Mouse (Mus musculus) limb, embryonic 12.5 days (tissue): ENCODE measurements around the gene Prl8a2. TPM values are rescaled to one million over a fixed set of nuclear protein-coding genes. Genes with fewer than 3 reads are reported as not detected.

Experiments used
- ATAC-seq: fragments of 200-750 bp; cut with Nextera tagmentation; 2 replicates; pipeline ENCODE4 v1.8.0; 2017; ENCODE audit warnings: low read depth, moderate TSS enrichment; ENCODE audit not compliant: insufficient number of reproducible peaks, insufficient read depth, low FRiP score, low TSS enrichment
- H3K27ac ChIP-seq: fragments of 300-500 bp; sonication (generic); 2 replicates; pipeline ENCODE4 v1.5.1; 2016; ENCODE audit warnings: mild to moderate bottlenecking, moderate library complexity
- H3K27me3 ChIP-seq: fragments of 300-500 bp; sonication (generic); 2 replicates; pipeline ENCODE4 v1.6.1; 2016; ENCODE audit warnings: mild to moderate bottlenecking, moderate library complexity
- H3K36me3 ChIP-seq: fragments of 300-500 bp; sonication (generic); 2 replicates; pipeline ENCODE4 v1.6.1; 2016; ENCODE audit warnings: mild to moderate bottlenecking, moderate library complexity
- H3K4me1 ChIP-seq: fragments of 300-500 bp; sonication (generic); replicated peaks from 2 replicates; pipeline ENCODE4 v1.6.1; 2016
- H3K4me2 ChIP-seq: fragments of 300-500 bp; sonication (generic); 2 replicates; pipeline ENCODE4 v1.6.1; 2016; ENCODE audit warnings: mild to moderate bottlenecking, moderate library complexity
- H3K4me3 ChIP-seq: fragments of 300-500 bp; sonication (generic); replicated peaks from 2 replicates; pipeline ENCODE4 v1.5.1; 2016; ENCODE audit warnings: mild to moderate bottlenecking
- H3K9ac ChIP-seq: fragments of 300-500 bp; sonication (generic); replicated peaks from 2 replicates; pipeline ENCODE4 v1.6.1; 2016; ENCODE audit warnings: mild to moderate bottlenecking, moderate library complexity
- H3K9me3 ChIP-seq: fragments of 300-500 bp; sonication (generic); 2 replicates; pipeline ENCODE4 v1.6.1; 2016; ENCODE audit warnings: mild to moderate bottlenecking, moderate library complexity
- WGBS: fragments of 180-500 bp; shearing (Covaris S2); methylation state at CpG from one replicate; pipeline ENCODE4 v1.1.7; 2016; 5-methylcytosine and 5-hydroxymethylcytosine counted together
- polyA plus RNA-seq: library from polyadenylated mRNA; unstranded; fragments of >200 nt; fragmentation: Nextera tagmentation; extraction: Ambion mirVana; gene quantifications from 2 replicates; pipeline ENCODE4 v1.2.1, GENCODE M21; 2016

The Prl8a2 gene
- not detected in 2 replicates for polyA plus RNA-seq

- no peaks in the 10 kb centered on the region for H3K4me1 ChIP-seq
- WGBS, result 77% methylated on average over 2 of the region's 2 CpGs
- H3K27me3 ChIP-seq, result no peaks in the 10 kb centered on the region; the same call in 1 of the 2 replicates
- H3K4me2 ChIP-seq, result no peak within 1 kb of the TSS
- H3K9ac ChIP-seq, result no peak within 1 kb of the TSS
- H3K27ac ChIP-seq, result no peak within 1 kb of the TSS
- no peak within 1 kb of the TSS for H3K4me3 ChIP-seq
- no peaks in the 10 kb centered on the region for H3K9me3 ChIP-seq
- ATAC-seq, result no peak
- no peaks in the 10 kb centered on the region for H3K36me3 ChIP-seq
Measured at GRCm38 (mm10) chr13:27345373-27345772, at the start of gene Prl8a2. TSS of gene Prl8a2 (plus strand) at chr13:27345673.

DNA sequence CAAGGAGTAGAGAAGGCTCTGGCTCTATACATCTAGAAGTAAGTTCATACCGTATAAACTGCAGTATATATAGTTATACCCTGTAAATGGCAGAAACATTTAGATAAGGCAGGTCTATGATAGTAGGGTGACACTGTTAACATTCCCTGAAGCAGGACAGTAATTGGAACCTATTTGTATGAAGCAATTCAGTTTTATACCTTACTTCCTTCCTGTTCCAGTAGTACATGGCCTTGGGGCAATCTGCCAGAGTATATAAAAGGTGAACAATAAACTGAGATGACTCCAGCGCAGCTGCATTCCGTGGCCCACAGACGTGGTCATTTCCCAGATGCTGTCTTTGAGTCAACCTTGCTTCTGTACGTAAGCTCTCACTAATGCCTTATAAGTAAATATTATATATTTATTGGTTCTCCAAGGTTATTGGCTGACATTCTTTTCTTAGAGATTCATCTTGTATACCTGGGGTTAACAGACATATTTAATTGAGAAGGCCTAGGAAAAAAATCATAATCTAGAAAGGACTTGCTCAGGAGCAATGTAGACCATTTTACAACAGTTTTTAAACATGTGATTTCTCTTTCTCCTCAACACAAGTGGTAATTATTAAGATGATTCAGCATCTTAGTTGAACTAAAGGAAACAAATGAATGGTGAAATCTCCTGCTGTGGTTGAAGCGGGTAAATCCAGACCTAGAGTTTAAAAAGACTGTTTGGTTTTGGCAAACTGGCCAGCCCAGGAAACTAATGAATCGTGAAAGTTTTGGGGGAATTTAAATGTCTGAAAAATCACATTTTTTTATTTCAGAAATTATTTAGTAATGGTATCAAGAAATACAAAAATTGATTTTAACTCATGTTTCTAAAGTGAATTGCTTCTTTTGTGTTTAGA lies 32.9 kb upstream of the Prl8a2 start, which contains the start of gene Prl6a1:
TSS of gene Prl6a1 (plus strand) at position 294 of the 892 bp plus-strand sequence.
- H3K4me3 ChIP-seq, result no peak within 1 kb of the TSS
- no peaks in the 10 kb centered on the region for H3K36me3 ChIP-seq
- H3K27ac ChIP-seq, result no peak within 1 kb of the TSS
- H3K4me1 ChIP-seq, result no peaks in the 10 kb centered on the region
- H3K27me3 ChIP-seq, result no peaks in the 10 kb centered on the region
- ATAC-seq, result no peak
- H3K9me3 ChIP-seq, result no peaks in the 10 kb centered on the region
- 59% methylated on average over 7 of the region's 7 CpGs for WGBS
- H3K9ac ChIP-seq, result no peak within 1 kb of the TSS
- H3K4me2 ChIP-seq, result no peak within 1 kb of the TSS

DNA sequence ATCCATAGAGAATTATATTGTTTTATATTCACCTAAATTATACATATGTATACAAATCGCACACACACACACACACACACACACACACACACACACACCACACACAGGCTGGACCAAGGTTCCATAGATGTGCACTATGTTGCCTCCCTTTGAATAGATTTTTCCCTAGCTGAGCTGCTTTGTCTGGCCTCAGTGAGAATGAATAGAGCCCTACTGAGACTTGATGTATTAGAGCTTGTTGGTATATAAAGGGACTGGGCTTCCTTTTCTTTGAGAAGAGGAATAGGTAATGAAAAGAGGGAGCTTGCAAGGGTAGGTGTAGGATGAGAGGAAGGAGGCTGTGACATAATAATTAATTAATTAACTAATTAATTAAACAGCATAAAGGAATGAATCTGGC lies 10.5 kb upstream of the Prl8a2 start:
- H3K27me3 ChIP-seq, result no peaks in the 10 kb centered on the region
- 88% methylated on average over 1 of the region's 1 CpGs for WGBS
- ATAC-seq, result no peak
- no peak overlapping the region for H3K4me3 ChIP-seq
- H3K9me3 ChIP-seq, result no peaks in the 10 kb centered on the region
- no peak overlapping the region for H3K9ac ChIP-seq
- H3K36me3 ChIP-seq, result no peaks in the 10 kb centered on the region
- H3K4me1 ChIP-seq, result no peaks in the 10 kb centered on the region
- H3K27ac ChIP-seq, result no peak overlapping the region
- H3K4me2 ChIP-seq, result no peak overlapping the region

GRCm38 (mm10) chr13:27342733-27343275 lies 2.7 kb upstream of the Prl8a2 start:
- no peaks in the 10 kb centered on the region for H3K9me3 ChIP-seq
- no peak overlapping the region for H3K4me2 ChIP-seq
- no peaks in the 10 kb centered on the region; the same call in 1 of the 2 replicates for H3K27me3 ChIP-seq
- no peaks in the 10 kb centered on the region for H3K4me1 ChIP-seq
- no peak overlapping the region for H3K27ac ChIP-seq
- H3K4me3 ChIP-seq, result no peak overlapping the region
- no peak for ATAC-seq
- no peak overlapping the region for H3K9ac ChIP-seq
- no peaks in the 10 kb centered on the region for H3K36me3 ChIP-seq
- 72% methylated on average over 3 of the region's 3 CpGs for WGBS

DNA sequence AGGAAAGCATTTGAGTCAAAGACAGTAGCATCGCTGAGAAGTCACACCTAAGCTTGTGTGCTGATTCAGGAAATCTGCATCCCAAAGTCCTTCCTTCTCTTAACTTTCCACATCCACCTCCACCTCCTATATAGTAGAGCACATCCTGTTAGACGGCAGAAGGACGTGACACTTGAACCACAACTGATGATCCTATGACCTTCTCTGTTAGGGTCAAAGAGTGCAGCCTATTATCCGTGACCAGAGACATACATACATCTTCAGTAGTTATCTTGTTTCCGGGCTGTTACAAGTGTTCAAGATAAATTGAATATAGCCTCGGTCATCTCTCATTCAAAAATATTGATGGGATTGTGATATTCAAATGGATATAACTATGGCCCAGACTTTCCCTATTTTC lies 45.3 kb downstream of the Prl8a2 start, which contains the start of gene Prl2b1:
TSS of gene Prl2b1 (minus strand) at position 101 of the 400 bp plus-strand sequence.
- Histone ChIP-seq H3K27me3 (no peaks in the 10 kb centered on the region), H3K9ac (no peak within 1 kb of the TSS), H3K27ac (no peak within 1 kb of the TSS), H3K4me3 (no peak within 1 kb of the TSS), H3K36me3 (no peaks in the 10 kb centered on the region), H3K9me3 (no peaks in the 10 kb centered on the region), H3K4me1 (no peaks in the 10 kb centered on the region), H3K4me2 (no peak within 1 kb of the TSS)
- ATAC-seq, result no peak
- 80% methylated on average over 6 of the region's 6 CpGs for WGBS

DNA sequence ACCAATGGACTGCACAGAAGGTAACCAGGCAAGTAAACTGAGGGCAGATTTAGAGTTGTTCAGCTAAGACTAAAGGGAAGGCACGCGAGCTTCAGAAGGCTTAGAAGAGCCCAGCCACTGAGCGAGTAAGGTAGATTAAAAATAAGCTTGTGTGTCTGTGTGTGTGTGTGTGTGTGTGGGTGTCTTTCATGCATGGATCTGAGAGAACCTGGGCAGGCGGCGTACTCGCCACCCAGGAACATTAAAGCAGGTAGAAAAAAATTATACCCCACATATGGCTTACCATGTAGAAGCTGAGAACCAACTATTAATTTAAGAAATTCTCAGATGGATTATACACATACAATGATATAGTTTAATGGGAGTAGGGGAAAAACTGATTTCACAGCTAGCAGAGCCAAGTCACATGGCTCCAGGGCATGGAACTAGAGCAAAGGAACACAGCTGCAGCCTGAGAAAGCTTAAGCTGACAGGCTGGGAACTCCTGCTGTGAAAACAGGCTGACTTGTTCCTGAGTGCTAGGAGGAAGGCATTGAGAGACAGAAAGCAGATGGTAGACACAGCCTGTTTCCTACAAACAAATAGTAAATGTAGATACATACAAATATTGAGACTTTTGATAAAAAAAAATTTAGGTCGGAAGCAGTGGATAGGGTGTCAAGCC lies 53.7 kb downstream of the Prl8a2 start:
- no peak overlapping the region for H3K27ac ChIP-seq
- no peak overlapping the region for H3K9ac ChIP-seq
- H3K4me3 ChIP-seq, result no peak overlapping the region
- H3K36me3 ChIP-seq, result no peaks in the 10 kb centered on the region
- H3K4me2 ChIP-seq, result no peak overlapping the region
- ATAC-seq, result no peak
- H3K4me1 ChIP-seq, result no peaks in the 10 kb centered on the region
- H3K9me3 ChIP-seq, result no peaks in the 10 kb centered on the region
- WGBS, result 85% methylated on average over 7 of the region's 7 CpGs
- no peaks in the 10 kb centered on the region for H3K27me3 ChIP-seq

Other genes with a start within 250 kb of the Prl8a2 start
- gene Prl3d2, start 224.0 kb upstream of the Prl8a2 start, polyA plus RNA-seq, result not detected in 2 replicates
- gene Prl3d3, start 188.9 kb upstream of the Prl8a2 start, polyA plus RNA-seq, result not detected in 2 replicates
- gene Prl3c1, start 149.0 kb upstream of the Prl8a2 start, polyA plus RNA-seq, result not detected in 2 replicates
- not detected in 2 replicates for gene Prl3b1, start 103.8 kb upstream of the Prl8a2 start, polyA plus RNA-seq
- not detected in 2 replicates for gene Prl3a1, start 86.2 kb upstream of the Prl8a2 start, polyA plus RNA-seq
- not detected in 2 replicates for gene Prl6a1, start 33.0 kb upstream of the Prl8a2 start, polyA plus RNA-seq
- not detected in 2 replicates for gene Prl2b1, start 45.2 kb downstream of the Prl8a2 start, polyA plus RNA-seq
- gene Prl8a6, start 93.0 kb downstream of the Prl8a2 start, polyA plus RNA-seq, result not detected in 2 replicates
- not detected in 2 replicates for gene Prl8a8, start 167.5 kb downstream of the Prl8a2 start, polyA plus RNA-seq
- not detected in 2 replicates for gene Prl8a9, start 218.9 kb downstream of the Prl8a2 start, polyA plus RNA-seq
- not detected in 2 replicates for gene Prl8a1, start 236.5 kb downstream of the Prl8a2 start, polyA plus RNA-seq